Mouse (Mus musculus): Measurements from ENCODE around the gene Mup12. TPM values are rescaled to one million over a fixed set of nuclear protein-coding genes. Genes with fewer than 3 reads are reported as not detected.
"Not testable (repeated sequence)": the region's sequence is repeated elsewhere in the genome, so short reads cannot be mapped to it uniquely, and the experiment has no call there.

The Mup12 gene
- polyA plus RNA-seq (2014; fragmentation: Nextera tagmentation; extraction: Ambion mirVana): not detected in 2 replicates

GRCm38 (mm10) chr4:60741226-60741625 is at the start of gene Mup12:
Gene Mup12, minus strand, starts transcription at chr4:60741326.
- WGBS: 90% methylated on average over 3 of the region's 4 CpGs
- not testable (repeated sequence) for H3K27ac ChIP-seq (replicated peaks in 1 of 2; ENCODE audit: control insufficient read depth in 1 of 2, insufficient read depth in 1 of 2, low read depth in 2 of 2, low read length in 2 of 2); H3K27me3 ChIP-seq (ENCODE audit: control insufficient read depth, insufficient read depth, low read length); H3K4me3 ChIP-seq (ENCODE audit: control insufficient read depth in 1 of 2, insufficient read depth in 1 of 2, low read depth in 1 of 2, low read length in 2 of 2); H3K4me1 ChIP-seq (ENCODE audit: control insufficient read depth in 2 of 2, insufficient read depth in 2 of 2, low read length in 2 of 2); ATAC-seq (ENCODE audit: insufficient number of reproducible peaks, insufficient read depth, low FRiP score, low read depth); H3K9ac ChIP-seq (ENCODE audit: low read length); H3K36me3 ChIP-seq (ENCODE audit: control insufficient read depth, insufficient read depth, low read length); H3K4me2 ChIP-seq (ENCODE audit: low read length); H3K9me3 ChIP-seq (ENCODE audit: control insufficient read depth, low read length)

Other genes starting within 250 kb of the Mup12 start
- not detected in 2 replicates for gene Mup1, start 239.4 kb downstream of the Mup12 start, polyA plus RNA-seq (2014; fragmentation: Nextera tagmentation; extraction: Ambion mirVana)
- gene Mup10, start 159.1 kb downstream of the Mup12 start, polyA plus RNA-seq (2014; fragmentation: Nextera tagmentation; extraction: Ambion mirVana): not detected in 2 replicates
- gene Mup11, start 78.9 kb downstream of the Mup12 start, polyA plus RNA-seq (2014; fragmentation: Nextera tagmentation; extraction: Ambion mirVana): not detected in 2 replicates
- gene Mup22, start 80.1 kb upstream of the Mup12 start, polyA plus RNA-seq (2014; fragmentation: Nextera tagmentation; extraction: Ambion mirVana): not detected in 2 replicates